Mouse (Mus musculus) lung, embryonic 15.5 days (tissue): Measurements from ENCODE around the gene Slc26a9. TPM values are rescaled to one million over a fixed set of nuclear protein-coding genes. Genes with fewer than 3 reads are reported as not detected.

Experiments
- ATAC-seq: fragments of 200-750 bp; cut with Nextera tagmentation; 2 replicates; pipeline ENCODE4 v1.8.0; 2017; ENCODE audit warnings: moderate number of reproducible peaks, borderline replicate concordance; ENCODE audit not compliant: low FRiP score, low TSS enrichment; ENCODE audit errors: extremely low read depth
- H3K27ac ChIP-seq: fragments of 300-500 bp; sonication (generic); 2 replicates; pipeline ENCODE4 v1.5.1; 2015; ENCODE audit warnings: moderate library complexity, mild to moderate bottlenecking, inconsistent platforms
- H3K27me3 ChIP-seq: fragments of 300-500 bp; sonication (generic); 2 replicates; pipeline ENCODE4 v1.6.1; 2015; ENCODE audit warnings: inconsistent platforms
- H3K36me3 ChIP-seq: fragments of 300-500 bp; sonication (generic); 2 replicates; pipeline ENCODE4 v1.6.1; 2015; ENCODE audit warnings: inconsistent platforms
- H3K4me1 ChIP-seq: fragments of 300-500 bp; sonication (generic); 2 replicates; pipeline ENCODE4 v1.6.1; 2015; ENCODE audit warnings: inconsistent platforms
- H3K4me2 ChIP-seq: fragments of 300-500 bp; sonication (generic); 2 replicates; pipeline ENCODE4 v1.6.1; 2015; ENCODE audit warnings: inconsistent platforms, mild to moderate bottlenecking, moderate library complexity
- H3K4me3 ChIP-seq: fragments of 300-500 bp; sonication (generic); 2 replicates; pipeline ENCODE4 v1.5.1; 2015; ENCODE audit warnings: mild to moderate bottlenecking, inconsistent platforms
- H3K9ac ChIP-seq: fragments of 300-500 bp; sonication (generic); 2 replicates; pipeline ENCODE4 v1.6.1; 2015; ENCODE audit warnings: inconsistent platforms
- H3K9me3 ChIP-seq: fragments of 300-500 bp; sonication (generic); 2 replicates; pipeline ENCODE4 v1.6.1; 2016; ENCODE audit warnings: inconsistent platforms
- WGBS: fragments of 180-500 bp; shearing (Covaris S2); methylation state at CpG from one replicate; pipeline ENCODE4 v1.1.7; 2015; 5-methylcytosine and 5-hydroxymethylcytosine counted together
- polyA plus RNA-seq: library from polyadenylated mRNA; unstranded; fragments of >200 nt; fragmentation: Nextera tagmentation; extraction: Ambion mirVana; gene quantifications from 2 replicates; pipeline ENCODE4 v1.2.1, GENCODE M21; 2015

Slc26a9 gene
- 4.2 and 5.3 TPM in 2 replicates for polyA plus RNA-seq

DNA sequence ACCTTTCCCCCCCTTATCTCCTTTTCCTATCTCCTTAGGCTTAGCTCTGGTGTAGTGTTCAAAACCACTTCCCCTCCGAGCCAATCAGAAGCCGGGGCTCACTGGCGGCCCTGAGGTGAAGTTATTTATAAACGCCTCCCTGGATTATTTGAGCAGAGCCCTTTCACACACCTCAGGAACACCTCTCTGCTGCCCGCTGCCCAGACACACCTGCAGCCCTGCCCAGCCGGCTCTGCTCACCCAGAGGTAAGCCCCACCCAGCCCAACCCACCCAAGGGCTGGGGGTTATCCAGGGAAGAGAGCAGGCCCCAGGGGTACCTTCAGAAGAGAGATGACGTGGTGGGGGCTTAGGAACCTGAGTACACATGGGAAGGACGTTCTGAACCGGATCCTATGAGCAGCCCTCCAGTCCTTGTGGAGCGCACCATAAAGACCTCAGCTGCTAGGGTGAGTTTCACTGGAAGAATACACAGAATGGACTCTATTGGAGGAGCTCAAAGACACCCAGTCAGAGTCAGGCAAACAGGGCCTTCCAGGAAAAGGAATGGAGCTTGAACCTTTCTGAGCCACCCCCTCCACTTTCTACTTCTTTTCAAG is at the start of gene Slc26a9:
Slc26a9 (plus strand) TSS at position 155 of the 597 bp plus-strand sequence.
- 46% methylated on average over 10 of the region's 10 CpGs for WGBS
- peak; percentile 72 for ATAC-seq
- Histone ChIP-seq H3K4me1 (peaks cover 7% of the 10 kb centered on the region; the same call in 1 of the 2 replicates), H3K36me3 (no peaks in the 10 kb centered on the region), H3K4me3 (peak within 1 kb of the TSS; percentile 30), H3K9me3 (no peaks in the 10 kb centered on the region), H3K27me3 (no peaks in the 10 kb centered on the region), H3K4me2 (peak within 1 kb of the TSS; percentile 44), H3K27ac (peak within 1 kb of the TSS; percentile 59), H3K9ac (peak within 1 kb of the TSS; percentile 20; the same call in 1 of the 2 replicates)

DNA sequence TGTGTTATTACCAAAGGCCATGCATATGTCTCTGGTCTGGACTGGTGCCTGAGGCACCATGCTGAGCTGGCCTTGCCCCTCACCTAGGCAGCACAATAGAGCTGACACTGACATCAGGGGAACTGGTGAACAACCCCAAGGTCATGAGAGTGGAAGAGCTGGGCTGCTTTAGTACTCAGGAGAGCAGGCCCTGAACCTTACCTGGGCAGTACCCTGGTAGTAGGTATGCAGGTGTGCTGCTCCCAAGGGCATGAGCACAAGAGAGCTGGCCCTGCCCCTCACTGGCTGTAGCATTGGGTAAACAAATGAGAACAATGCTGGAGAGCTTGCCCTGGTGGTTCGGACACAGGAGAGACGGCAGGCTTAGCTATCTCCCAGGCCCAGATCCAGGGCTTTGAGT is 48.5 kb upstream of the Slc26a9 start:
- ATAC-seq, result no peak; the same call in 1 of the 2 replicates
- H3K27ac ChIP-seq, result no peak overlapping the region
- no peaks in the 10 kb centered on the region for H3K36me3 ChIP-seq
- no peak overlapping the region for H3K4me2 ChIP-seq
- WGBS, result 65% methylated on average over 2 of the region's 2 CpGs
- H3K4me3 ChIP-seq, result no peak overlapping the region
- no peak overlapping the region for H3K9ac ChIP-seq
- no peaks in the 10 kb centered on the region for H3K27me3 ChIP-seq
- no peaks in the 10 kb centered on the region for H3K4me1 ChIP-seq
- no peaks in the 10 kb centered on the region for H3K9me3 ChIP-seq

DNA sequence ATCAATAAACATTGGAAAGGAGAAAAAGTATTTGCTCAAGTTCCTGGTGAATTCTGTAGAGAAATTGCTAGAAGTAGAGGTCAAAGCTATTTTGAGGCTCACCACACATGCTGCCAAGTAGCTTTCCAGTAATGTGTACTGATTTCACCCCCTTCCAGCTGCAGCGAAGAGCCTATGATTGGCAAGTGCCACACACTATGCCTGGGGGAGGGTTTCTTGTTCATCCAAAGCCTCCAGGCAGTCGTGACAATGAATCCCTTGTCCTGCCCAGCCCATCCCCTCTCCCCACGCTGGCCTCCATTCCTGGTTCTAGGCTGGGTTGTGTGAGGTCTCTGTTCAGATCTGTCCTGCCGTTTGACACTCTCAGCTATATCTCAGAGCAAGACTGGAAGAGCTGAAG is 47.5 kb upstream of the Slc26a9 start:
- 46% methylated on average over 4 of the region's 4 CpGs for WGBS
- Histone ChIP-seq H3K9ac (no peak overlapping the region), H3K36me3 (no peaks in the 10 kb centered on the region), H3K4me2 (no peak overlapping the region), H3K4me1 (no peaks in the 10 kb centered on the region), H3K4me3 (no peak overlapping the region), H3K9me3 (no peaks in the 10 kb centered on the region), H3K27me3 (no peaks in the 10 kb centered on the region), H3K27ac (no peak overlapping the region)
- ATAC-seq, result no peak

DNA sequence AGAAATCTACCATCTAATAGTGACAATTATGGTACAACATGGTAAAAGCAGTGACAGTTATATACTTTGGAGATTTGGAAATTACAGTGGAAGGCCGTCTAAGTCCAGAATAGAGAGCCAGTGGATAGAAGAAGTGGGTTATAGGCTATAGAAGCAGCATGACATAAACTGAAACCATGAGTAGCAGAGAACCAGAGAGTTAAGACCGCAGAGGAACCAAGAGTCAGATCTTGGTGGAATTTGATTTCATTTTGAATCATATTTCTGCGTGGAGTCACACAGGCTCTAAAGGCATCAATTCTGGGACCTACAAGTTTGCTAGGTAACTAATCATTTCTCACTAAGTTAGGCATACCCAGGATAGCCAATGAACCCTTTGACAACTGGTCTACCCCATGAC is 45.1 kb upstream of the Slc26a9 start:
- Histone ChIP-seq H3K4me2 (no peak overlapping the region), H3K4me1 (no peaks in the 10 kb centered on the region), H3K9ac (no peak overlapping the region), H3K36me3 (no peaks in the 10 kb centered on the region), H3K27ac (no peak overlapping the region), H3K9me3 (no peaks in the 10 kb centered on the region), H3K4me3 (no peak overlapping the region), H3K27me3 (no peaks in the 10 kb centered on the region)
- WGBS, result 84% methylated on average over 3 of the region's 3 CpGs
- no peak for ATAC-seq

DNA sequence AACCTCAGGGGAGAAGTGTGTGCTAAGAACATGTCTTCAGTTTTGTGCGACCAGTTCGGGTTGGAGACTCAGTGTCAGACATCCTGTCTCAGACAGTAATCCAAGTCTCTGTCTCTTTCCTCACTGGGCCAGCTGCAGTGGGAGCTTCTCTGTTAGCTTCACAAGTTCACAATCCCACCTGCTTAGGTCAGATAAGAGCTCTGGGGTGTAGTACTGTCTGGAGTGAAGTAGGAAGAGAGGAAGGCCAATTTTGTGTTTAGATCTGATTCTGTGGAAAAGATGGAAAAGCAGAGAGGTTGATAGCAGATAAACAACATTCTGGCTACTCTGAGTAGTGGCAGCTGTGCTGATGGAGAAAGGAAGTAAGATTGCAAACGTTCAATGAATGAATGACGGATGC is 44.2 kb upstream of the Slc26a9 start:
- 39% methylated on average over 4 of the region's 4 CpGs for WGBS
- H3K9ac ChIP-seq, result no peak overlapping the region
- no peaks in the 10 kb centered on the region for H3K9me3 ChIP-seq
- no peak for ATAC-seq
- H3K4me1 ChIP-seq, result no peaks in the 10 kb centered on the region
- no peak overlapping the region for H3K27ac ChIP-seq
- H3K36me3 ChIP-seq, result no peaks in the 10 kb centered on the region
- H3K27me3 ChIP-seq, result no peaks in the 10 kb centered on the region
- H3K4me3 ChIP-seq, result no peak overlapping the region
- no peak overlapping the region for H3K4me2 ChIP-seq

DNA sequence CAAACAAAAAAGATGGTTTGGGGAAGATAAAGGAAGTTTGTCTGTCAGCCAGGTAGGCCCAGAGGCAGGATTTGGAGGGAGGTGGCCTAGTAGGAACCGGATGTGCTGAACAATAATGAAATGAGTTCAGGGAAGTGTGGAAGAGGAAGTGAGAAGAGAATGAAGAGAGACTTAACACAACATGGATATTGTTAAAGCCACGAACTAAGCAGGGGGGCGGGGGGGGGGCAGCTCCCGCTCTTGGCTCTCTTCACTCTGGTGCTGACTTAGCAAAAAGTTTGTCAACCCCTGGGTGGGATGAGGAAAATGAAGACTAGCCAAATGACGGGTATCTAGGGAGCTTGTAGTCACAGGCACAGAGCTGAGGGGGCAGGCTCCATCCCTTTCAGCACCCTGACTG is 43.4 kb upstream of the Slc26a9 start:
- H3K4me1 ChIP-seq, result no peaks in the 10 kb centered on the region
- no peak for ATAC-seq
- no peaks in the 10 kb centered on the region for H3K36me3 ChIP-seq
- no peaks in the 10 kb centered on the region for H3K9me3 ChIP-seq
- no peak overlapping the region for H3K4me2 ChIP-seq
- H3K9ac ChIP-seq, result no peak overlapping the region
- 60% methylated on average over 5 of the region's 5 CpGs for WGBS
- H3K27me3 ChIP-seq, result no peaks in the 10 kb centered on the region
- no peak overlapping the region for H3K27ac ChIP-seq
- H3K4me3 ChIP-seq, result no peak overlapping the region

DNA sequence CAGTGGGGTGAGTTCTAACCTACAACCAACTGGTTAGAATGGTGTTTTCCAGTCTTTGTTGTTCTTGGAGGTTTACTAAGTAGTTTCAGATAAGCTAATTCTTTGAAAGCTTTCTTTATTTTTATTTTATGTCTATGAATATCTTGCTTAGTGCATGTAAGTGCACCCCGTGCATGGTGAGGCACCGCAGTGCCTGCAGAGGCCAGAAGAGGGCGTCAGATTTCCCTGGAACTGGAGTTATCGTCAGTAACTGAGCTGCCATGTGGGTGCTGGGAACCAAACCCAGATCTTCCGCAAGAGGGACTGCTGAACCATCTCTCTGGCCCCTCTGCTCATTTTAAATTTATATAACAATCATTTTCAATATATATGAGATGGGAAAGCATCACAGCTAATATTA is 42.4 kb upstream of the Slc26a9 start:
- no peaks in the 10 kb centered on the region for H3K27me3 ChIP-seq
- no peaks in the 10 kb centered on the region for H3K9me3 ChIP-seq
- WGBS, result 76% methylated on average over 5 of the region's 5 CpGs
- no peak overlapping the region for H3K4me3 ChIP-seq
- H3K36me3 ChIP-seq, result no peaks in the 10 kb centered on the region
- H3K4me2 ChIP-seq, result no peak overlapping the region
- H3K9ac ChIP-seq, result no peak overlapping the region
- no peak for ATAC-seq
- no peak overlapping the region for H3K27ac ChIP-seq
- H3K4me1 ChIP-seq, result no peaks in the 10 kb centered on the region

DNA sequence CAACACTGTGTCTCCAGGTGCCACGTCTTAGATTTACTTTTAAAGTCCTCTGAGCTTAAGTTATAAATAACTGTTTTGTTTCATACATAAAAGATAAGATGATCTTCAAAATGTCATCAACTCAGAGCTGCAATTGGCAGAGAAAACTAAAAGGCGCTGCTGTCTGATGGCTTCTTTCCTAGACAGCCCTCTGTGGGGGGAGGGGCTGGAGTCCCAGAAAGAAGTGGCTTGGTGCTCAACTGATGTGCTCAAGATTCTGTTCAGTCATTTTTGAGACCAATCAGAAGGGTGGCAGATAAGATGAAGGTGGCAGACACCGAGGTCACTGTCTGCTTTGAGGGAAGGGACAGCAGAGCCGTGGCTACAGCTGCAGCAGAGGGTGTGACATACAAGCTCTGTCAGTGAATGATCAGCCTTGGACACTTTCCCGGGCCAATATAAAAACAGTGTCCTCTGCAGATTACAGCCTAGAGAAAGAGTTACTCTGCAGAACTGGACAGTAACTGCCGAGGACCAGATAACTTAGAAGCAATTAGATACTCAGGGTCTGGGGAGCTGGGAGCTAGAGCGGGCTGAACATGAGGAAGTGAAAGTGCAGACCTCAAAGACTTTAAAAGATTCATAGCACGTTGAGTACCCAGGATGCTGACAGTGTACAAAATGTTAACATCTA is 41.6 kb upstream of the Slc26a9 start:
- ATAC-seq, result peak; percentile 56; the same call in 1 of the 2 replicates
- no peak overlapping the region for H3K4me3 ChIP-seq
- WGBS, result 32% methylated on average over 8 of the region's 8 CpGs
- H3K4me2 ChIP-seq, result no peak overlapping the region
- H3K36me3 ChIP-seq, result no peaks in the 10 kb centered on the region
- H3K9me3 ChIP-seq, result no peaks in the 10 kb centered on the region
- no peaks in the 10 kb centered on the region for H3K27me3 ChIP-seq
- no peak overlapping the region for H3K9ac ChIP-seq
- no peaks in the 10 kb centered on the region for H3K4me1 ChIP-seq
- H3K27ac ChIP-seq, result no peak overlapping the region

DNA sequence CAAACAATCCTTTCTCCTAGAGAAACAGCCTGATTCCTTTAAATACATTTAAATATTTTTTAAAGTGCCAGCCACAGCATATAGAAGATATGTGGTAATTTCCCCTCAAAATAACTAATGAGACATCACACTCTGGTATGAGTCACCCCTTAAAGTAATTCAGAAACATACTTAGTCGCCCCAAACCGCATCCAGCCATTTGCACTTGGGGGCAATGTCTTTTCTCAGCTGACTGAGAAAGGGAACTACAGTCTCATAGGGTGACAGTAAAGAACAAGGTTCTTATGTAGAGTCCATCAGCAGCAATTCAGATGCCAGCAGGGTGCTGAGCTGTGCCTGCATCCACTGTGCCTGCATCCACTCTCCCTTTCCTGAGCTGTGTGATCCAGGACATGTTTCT is 40.3 kb upstream of the Slc26a9 start:
- Histone ChIP-seq H3K27ac (no peak overlapping the region), H3K4me1 (no peaks in the 10 kb centered on the region), H3K4me3 (no peak overlapping the region), H3K36me3 (no peaks in the 10 kb centered on the region), H3K9ac (no peak overlapping the region), H3K27me3 (no peaks in the 10 kb centered on the region), H3K4me2 (no peak overlapping the region), H3K9me3 (no peaks in the 10 kb centered on the region)
- 83% methylated on average over 2 of the region's 2 CpGs for WGBS
- no peak for ATAC-seq

DNA sequence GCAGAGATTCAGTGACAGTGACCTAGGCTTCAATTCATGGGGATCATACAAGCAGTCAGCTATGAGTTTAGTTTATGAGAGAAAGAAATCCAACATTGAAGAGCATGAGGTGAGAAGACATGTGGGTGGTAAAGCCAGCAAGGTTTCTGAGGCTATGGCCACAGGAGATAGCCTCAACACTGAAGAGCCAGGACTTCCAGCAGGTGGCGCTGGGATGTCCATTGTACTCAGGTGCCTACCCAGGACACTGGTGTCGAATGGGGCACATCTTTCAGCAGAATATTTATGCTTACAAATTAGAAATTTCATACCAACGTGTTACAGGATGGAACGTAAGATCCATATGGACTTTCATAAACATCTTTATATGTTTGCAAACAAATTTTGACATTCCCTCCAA is 35.5 kb upstream of the Slc26a9 start:
- Histone ChIP-seq H3K27me3 (no peaks in the 10 kb centered on the region), H3K9ac (no peak overlapping the region), H3K9me3 (no peaks in the 10 kb centered on the region), H3K4me1 (no peaks in the 10 kb centered on the region), H3K4me2 (no peak overlapping the region), H3K36me3 (no peaks in the 10 kb centered on the region), H3K4me3 (no peak overlapping the region), H3K27ac (no peak overlapping the region)
- 11% methylated on average over 4 of the region's 4 CpGs for WGBS
- no peak for ATAC-seq

DNA sequence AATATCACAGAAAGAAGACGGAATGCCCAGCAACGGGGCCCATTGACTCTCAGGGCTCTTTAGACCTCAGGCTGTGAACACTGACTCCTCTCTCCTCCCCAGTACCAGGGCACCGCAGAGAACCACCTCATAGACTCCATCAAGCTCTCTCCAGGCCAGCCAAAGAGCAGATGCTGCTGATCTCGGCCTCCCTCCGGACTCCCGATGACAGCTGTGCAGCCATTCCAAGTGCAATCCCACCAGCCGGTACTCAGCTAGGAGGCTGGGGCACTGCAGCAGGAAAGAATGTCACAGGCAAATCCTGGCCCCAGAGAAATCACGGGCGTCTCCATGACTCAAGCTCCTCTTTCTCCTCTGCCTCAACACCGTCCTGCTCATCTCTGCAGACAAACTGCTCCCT is 32.3 kb upstream of the Slc26a9 start:
- 80% methylated on average over 10 of the region's 10 CpGs for WGBS
- no peak overlapping the region for H3K27ac ChIP-seq
- no peaks in the 10 kb centered on the region for H3K36me3 ChIP-seq
- peaks cover 8% of the 10 kb centered on the region; the same call in 1 of the 2 replicates for H3K4me1 ChIP-seq
- no peaks in the 10 kb centered on the region for H3K9me3 ChIP-seq
- H3K4me3 ChIP-seq, result no peak overlapping the region
- no peak for ATAC-seq
- H3K4me2 ChIP-seq, result no peak overlapping the region
- H3K27me3 ChIP-seq, result no peaks in the 10 kb centered on the region
- H3K9ac ChIP-seq, result no peak overlapping the region

DNA sequence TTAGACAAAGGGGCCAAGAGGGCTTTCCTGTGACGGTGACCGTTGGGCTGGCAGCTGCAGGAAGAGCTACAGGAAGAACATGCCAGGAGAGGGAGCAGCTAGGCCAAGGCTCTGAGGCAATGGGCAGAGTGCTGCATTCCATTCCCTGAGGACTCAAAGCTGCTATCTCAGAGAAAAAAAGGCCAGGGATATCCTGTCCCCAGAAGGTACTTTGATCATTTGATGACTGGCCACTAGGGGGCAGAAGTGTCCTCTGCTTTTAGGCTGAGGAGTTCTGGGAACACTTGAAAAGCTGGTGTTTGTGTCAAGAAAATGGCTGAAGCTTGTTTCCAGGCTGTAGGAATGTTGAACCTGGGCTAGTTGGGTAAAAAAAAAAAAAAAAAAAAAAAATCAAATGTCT is 31.4 kb upstream of the Slc26a9 start:
- Histone ChIP-seq H3K27me3 (no peaks in the 10 kb centered on the region), H3K9ac (no peak overlapping the region), H3K36me3 (no peaks in the 10 kb centered on the region), H3K4me3 (no peak overlapping the region), H3K4me1 (peaks cover 8% of the 10 kb centered on the region; the same call in 1 of the 2 replicates), H3K9me3 (no peaks in the 10 kb centered on the region), H3K4me2 (no peak overlapping the region), H3K27ac (no peak overlapping the region)
- 6% methylated on average over 2 of the region's 2 CpGs for WGBS
- peak; percentile 51; the same call in 1 of the 2 replicates for ATAC-seq
